Mouse (Mus musculus) c-Kit-negative CD71-positive TER-119-positive erythroid progenitor cells, embryonic 14.5 days (primary cell): ENCODE measurements around the gene Tmprss6.

Experiments
- DNase-seq: peaks from one replicate; pipeline ENCODE4 v3.0.0-alpha.2; 2013; ENCODE audit warnings: low read depth, low spot score

The Tmprss6 gene

DNA sequence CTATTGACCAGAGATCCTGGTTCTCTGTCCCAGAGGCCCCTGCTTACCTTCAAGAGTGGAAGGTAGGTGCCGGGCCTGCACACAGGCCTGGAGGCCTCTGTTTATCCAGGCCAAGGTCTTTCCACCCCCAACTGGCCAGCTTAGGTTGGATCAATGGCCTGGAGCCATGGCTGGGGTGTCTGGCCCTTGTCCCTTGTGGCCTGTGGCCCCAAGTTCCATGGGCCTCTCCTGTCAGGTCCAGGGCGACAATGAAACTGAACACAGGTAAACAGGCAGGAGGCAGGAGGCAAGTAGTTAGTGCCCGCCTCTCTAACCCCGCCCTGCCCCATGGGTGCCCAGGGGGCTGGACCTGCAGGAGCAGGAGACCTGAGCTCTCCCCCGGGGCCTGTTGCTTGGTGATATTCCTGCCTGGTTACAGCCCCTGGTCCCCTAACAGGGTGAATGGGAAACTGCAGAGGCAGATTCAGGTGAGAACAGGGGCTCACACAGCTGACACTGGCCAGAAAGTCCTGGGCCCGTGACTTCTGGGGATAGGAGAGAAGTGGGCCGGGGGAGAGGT, at the start of gene Tmprss6:
Tmprss6 (minus strand) TSS at position 256 of the 559 bp plus-strand sequence.
- DNase-seq: no peak

DNA sequence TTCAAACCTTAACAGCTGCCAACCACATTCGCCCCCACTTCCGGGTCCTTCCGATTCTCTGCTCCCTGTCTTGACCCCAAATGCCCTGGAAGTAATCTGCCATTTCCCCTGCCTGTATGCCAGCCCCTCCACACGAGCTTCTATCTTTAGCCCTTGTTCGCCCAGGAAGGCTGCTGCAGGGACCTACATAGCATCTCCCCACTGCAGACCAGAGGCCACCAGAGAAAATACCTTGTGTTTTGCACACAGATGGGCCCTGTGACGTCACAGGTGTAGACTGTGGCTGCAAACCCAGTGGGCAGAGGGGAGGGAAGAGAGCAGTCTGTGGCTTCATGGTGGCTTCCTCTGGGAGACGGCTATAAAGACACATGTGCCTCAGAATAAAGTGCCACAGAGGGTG, 49.8 kb upstream of the Tmprss6 start:
- no peak for DNase-seq

DNA sequence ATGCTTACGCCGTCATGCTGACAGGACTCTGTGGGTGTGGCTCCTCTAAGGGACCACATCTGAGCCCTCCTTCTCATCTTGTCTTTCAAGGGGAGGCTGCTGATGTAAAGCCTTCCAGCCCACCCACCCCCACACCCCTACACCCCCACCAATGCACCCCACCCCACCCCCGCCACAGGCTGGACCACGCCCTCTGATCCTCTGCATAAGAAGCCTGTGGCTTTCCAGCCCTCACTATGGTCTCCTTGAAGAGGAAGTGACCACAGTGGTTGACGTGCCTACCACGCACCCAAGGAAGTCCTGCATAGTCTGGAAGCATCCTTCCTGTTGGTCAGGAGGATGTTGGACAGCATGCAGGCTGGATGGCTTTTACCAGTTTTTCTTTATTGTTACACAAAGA, 47.3 kb upstream of the Tmprss6 start:
- no peak for DNase-seq

DNA sequence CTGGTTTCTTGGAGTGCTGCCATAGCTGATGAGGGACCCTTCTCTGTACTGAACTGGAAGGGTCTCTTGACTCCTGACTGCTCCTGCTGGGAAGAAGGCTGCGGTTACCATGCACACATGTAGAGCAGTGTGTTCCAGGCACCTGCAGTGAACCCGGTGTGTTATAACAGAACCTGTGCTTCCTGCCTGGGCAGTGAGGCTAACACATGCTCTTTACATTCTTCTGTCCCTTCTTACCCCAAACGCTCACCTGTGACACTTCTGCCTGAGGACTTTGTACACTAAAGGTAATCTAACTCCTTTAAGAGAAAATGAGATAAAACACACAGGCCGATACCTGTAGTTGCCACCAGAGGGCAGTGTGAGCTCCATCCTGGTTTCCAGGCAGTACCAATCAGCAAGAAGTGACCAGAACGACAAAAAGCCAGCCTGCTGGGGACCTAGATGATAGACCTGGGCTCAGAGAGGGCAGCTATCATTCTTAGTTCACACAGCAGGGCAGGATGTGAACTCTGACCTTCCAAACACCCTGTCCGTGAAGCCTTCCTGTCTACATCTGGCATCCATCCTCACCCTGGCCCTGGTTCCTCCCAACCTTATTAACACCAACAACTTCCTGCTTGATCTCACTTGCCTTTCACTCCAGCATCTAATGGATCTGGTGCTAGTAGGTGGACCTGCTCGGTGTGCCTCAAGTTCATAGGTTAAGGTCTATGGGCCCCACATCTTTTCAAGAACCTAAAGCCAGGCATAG, 46.1 kb upstream of the Tmprss6 start:
- DNase-seq: peak; percentile 42

DNA sequence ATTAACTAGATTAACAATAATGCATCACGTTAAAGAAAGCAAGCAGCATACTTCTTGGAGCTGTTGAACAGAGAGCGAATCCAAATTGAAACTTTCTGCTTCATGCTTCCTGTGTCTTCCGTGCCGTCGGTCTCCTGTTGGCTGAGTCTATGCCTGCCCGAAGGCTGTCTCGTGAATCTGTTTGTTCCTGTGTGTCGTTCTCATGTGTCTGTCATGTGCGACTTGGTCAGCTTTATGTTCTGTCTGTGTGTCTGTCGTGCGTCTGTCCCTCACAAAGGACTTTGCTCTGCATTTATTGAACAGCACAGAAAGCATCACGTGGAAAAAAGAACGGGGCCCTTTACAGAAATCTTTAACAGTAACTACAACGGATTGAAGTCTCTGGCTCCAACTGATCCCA, 44.6 kb upstream of the Tmprss6 start:
- no peak for DNase-seq

DNA sequence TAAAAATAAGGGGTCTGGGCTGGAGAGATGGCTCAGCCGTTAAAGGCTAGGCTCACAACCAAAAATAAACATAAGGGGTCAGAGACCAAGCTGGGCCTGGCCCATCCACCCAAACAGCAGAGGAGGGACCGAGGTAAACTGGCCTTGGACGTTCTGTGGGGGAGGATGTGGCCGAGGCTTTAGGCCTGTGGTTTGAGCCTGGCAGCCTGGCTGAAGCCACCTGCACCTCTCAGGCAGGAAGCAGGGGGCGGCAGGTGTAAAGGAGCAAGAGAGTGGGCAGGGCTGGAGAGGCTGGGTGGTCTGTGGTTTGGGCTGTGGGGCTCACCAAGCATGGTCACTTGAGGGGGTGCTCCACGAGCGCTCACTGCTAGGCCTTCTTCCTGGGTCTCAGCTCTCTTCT, 43.5 kb upstream of the Tmprss6 start:
- DNase-seq: no peak

DNA sequence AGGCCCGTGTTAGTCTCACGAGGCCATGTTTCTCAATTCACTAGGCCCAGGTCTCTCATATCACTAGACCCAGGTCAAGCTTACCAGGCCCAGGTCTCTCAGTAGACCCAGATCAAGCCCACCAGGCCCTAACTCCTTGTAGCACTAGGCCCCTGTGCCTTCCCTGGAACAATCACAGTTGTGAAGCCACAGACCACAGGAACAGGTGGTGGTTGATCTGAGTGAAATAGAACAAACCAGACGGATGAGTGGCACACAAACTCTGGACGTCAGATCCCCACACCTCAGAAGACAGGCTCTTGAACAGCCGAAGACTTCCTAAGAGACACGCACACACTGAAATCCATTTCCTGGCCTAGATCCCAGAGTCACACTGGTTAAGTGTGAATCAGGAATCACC, 42.3 kb upstream of the Tmprss6 start:
- DNase-seq: no peak

DNA sequence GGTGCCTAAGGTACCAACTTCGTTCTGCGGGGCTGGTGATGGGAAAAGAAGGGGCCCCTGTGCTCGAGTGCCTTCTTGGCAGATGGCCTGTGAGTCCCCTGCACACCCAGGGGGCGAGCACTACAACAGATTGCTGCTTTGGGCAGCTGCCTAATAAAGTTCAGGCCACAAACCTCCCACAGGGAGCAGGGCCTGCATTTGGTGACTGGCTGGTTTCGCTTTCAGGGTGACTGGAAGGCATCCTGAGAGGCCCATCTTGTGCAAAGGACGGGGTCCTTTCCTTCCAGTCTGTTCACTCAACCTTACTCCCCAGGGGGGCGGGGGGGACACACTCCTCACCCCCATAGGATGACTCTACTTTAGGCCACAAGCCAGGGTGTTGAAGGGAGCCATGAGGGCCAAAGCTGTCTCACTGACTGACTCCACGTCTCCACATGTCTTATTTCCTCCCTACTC, 41.7 kb upstream of the Tmprss6 start:
- DNase-seq: no peak

DNA sequence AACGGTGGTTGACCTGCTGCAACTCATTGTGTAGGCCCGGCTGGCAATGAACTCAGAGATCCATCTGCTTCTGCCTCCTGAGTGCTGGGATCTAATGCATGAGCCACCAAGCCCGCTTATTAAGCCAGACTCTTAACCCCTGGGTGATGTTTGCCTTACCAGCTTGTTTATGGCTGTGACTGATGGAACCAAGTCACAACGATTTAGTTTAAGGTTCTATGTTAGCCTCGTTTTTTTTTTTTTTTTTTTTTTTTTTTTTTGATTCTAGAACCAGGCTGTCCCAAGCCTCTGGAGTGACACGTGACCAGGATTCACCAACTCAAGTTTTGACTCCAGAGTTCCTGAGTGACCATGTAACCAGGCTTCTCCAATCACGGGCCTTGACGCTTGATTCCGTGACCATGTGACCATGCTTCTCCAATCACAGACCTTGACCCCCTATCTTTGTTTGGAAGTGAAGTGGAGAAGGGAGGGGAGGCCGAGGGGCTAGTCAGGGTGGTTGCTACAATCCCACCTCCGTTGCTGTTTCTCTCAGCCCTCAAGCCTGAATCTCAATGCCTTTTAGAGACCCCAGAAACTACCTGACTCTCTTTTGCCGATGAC, 41.0 kb upstream of the Tmprss6 start:
- no peak for DNase-seq

DNA sequence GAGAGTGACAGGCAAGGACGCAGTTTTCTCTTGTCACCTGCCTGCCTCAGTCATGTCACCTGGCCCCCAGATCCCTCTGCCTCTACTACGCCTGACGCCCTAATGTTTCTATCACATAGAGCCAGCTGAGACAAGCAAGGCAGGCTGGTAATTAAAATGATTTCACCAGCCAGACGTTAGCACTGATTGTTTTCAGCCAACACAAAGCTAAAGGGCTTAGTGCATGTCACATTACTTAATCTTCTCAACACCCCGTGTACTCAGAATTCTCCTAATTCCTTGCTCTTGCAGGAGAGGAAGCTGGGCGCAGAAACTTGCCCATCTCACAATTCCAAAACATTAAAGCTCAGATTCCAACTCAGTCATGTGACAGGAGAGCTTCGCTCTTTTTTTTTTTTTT, 40.0 kb upstream of the Tmprss6 start:
- no peak for DNase-seq

DNA sequence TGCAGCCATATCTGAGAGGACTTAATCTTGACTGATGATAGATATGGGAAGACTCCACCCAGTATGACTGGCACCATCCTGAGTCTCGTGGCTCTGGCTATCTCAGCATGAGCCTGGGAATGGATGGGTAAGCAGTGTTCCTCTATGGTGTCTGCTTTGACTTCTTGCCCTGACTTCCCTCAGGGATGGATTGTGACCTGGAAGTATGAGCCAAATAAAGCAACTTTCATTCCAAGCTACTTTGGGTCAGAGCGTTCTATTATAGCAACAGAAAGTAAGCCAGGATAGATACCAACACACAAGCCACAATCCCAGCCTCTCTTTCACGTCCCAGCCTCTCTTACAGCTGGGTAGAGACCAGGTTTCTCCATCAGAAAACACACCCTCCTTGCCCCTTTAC, 37.1 kb upstream of the Tmprss6 start:
- DNase-seq: no peak

DNA sequence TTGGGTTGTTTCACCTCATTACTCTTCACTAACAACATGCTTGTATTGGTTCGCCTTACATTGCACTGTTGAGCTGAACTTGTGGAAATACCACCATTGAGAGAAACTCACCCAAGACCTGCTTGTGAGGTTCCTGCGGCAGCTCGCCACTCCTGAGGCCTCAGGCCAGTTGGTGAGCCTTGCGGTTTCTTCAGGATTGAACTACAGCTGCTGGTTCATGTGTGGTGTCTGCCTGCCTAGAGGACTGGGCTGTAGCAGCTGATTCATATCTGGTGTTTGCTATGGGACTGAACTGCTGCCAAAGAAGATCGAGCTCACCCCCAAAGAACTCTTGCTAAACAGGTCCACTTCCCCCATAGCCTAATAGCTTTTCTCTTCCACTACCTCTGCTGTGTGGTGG, 36.4 kb upstream of the Tmprss6 start:
- no peak for DNase-seq

DNA sequence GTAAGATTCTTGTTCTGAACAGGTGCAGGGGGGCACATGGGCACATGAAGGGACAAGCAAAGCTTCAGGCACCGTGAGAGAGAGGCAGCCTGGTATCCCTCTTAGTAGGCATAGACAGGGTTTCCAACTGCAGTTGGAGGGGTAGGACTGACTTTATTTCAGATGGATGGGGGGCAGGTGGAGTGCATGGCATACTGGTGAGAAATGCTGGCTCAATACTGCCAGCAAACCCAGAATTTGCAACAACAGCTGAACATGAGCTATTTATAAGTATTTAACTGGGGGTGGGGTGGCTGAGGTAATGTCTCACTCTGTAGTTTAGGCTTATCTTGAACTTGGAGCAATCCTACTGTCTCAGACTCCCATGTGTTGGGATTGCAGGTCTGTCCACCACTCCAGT, 35.6 kb upstream of the Tmprss6 start:
- no peak for DNase-seq

DNA sequence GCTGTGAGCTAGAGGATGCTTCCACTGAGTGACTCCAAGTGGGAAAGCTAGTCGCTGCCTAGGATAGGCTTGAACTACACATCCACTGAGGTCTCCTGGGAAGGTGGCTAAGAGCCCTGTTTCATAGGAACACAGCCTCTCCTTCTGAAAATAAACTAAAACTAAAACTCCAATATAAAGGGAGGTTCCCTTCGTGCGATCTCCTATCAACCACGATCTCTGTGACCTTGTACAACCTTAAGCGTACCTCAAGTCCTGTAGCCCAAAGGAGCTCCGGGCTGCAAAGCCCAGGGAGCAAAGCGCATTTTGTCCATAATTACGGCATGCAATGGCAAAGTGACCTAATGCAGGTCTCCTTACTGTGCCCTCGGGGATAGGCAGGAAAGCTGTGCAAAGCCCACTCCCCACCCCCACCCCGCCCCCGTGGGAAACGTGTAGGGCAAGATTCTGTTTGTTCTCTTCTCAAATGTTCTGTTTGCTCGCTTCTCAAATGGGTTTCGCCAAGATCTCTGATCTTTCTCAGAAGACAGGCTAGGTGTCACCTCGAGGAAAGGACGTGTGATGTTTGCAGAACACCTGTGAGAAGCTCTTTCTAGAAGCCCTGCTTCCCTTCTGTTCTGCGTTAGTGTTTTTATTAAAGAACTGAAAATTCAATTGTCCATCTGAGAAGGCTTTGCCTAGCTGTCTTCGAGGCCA, 34.2 kb upstream of the Tmprss6 start:
- no peak for DNase-seq

DNA sequence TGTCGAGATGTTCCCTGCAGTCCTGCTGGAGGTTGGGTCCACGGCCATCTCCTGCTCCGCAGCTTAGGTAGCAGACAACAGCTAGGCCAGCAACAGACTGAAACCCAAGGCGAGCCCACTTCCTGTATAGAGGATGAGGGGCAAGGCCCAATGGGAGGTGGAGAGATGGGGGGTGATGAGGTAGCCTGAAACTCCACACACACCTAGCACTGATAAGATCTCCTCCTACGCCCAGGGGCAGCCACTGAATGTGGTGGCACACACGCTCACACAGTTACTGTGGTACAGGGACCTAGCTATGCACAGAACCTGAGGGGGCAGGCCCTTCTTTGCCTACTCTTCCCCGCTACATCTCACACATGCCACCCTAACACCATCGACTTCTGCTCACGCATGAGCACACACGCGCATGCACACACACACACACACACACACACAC, 26.6 kb upstream of the Tmprss6 start, which contains the start of gene Il2rb:
Il2rb (minus strand) TSS at position 304 of the 439 bp plus-strand sequence.
- no peak for DNase-seq

DNA sequence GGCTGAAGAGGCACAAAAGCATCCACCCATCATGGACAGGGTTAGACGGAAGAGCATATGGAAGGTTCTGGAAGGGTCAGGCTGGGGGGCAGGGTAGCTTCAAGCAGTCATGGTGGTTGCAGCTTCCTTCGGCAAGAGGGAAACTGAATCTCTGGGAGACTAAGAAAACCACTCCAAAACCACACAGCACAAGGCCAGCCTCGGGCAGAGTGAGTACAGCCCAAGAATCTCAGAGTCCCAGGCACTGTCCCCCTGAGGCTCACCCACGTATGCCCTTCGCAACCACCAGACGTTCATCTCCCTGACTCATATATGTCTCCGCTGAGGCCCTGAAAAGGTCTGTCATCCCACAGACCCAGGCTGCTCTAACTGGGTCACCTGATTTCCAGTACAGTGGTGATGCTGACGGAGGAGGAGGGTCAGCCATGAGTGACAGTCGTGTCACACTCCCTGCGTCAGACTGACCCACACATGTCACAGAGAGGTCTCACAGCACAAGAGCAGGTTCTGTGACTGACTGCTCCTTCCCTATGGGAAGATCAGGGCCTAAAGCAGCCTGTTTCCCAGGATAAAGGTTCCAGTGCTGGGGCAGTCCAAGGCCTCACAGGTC, 25.1 kb upstream of the Tmprss6 start:
- no peak for DNase-seq

DNA sequence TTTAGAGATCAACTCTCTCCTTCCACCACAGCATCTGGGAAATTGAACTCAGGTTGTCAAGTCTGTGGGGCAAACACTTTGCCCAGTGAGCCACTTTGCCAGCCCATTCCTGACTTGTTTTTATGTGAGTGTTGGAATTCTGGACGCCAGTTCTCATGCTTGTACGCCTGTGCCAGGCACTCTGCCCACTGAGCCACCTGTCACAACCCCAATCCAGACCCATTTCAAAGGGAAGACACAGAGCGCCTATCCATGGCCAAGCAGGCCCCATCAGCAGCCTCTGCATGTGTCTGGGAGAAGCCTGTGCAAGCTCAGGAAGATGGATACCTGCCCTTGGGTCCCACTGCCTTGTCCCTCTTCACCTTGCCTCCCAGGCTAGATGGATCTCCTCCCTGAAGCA, 22.9 kb upstream of the Tmprss6 start:
- DNase-seq: no peak

DNA sequence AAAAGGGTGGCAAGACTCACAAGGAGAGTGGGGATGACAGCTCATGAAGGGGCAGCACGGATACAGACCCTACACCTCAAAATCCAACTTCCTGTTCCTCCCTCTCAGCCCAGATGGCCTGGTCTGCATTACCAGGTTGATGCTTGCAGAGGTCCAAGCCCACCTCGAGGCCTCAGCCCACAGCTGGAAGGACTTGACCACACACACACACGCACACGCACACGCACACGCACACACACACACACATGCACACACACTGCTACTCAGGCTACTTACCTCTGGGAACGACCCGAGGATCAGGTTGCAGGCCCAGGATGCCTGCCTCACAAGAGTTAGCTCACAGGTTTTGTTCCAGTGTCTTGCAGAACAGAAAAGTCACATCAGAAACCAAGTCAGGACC, 21.5 kb upstream of the Tmprss6 start:
- DNase-seq: no peak

DNA sequence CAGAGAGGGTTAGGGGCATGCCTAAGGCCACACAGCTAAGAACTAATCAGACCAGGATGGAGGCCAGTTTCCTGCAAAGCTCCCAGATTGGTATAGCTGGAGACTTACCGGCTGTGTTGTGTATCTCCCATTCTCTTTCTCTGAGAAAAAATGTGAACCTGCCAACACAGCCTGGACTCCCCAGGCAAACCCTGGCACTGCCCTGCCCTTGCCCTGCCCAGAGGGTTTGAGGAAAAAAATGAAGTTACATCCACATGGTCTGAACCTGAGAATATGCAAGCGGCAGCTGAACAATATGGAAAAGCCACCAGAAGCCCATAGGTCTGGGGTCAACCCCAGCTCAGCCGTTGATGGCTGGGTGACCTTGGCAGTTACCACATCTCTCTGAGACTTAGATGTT, 20.8 kb upstream of the Tmprss6 start:
- no peak for DNase-seq

DNA sequence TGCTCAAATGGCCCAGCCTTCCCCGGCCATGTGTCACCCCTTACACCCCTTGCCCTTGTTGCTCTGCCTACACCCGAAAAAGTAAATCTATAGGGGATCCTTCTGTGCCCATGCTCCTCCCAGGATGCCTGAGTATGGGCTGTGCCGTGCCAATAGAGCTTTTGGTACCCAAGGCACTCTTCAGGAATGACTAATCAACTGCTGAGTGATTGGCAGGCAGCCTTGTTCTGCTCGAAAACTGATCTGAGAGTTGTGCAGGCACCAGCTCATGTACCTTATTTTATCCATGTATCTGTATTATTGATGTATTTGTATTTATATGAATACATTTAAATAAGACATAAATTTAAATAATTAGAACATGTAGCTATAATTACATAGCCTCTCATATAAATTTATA, 18.6 kb upstream of the Tmprss6 start:
- no peak for DNase-seq

DNA sequence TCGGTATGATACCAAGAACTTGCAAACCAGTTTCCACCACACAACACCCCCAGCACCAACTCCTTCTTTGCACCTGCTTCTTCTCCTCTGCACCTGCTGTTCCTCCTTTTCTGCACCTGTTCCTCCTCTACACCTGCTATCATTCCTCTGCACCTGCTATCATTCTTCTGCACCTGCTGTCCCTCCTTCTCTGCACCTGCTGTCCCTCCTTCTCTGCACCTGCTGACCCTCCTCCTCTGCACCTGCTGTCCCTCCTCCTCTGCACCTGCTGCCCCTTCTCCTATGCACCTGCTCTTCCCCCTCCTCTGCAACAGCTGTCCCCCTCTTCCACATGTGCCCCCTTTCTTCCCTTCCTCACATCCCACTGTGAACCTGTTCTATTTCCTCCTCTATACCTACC, 18.1 kb upstream of the Tmprss6 start:
- DNase-seq: no peak

DNA sequence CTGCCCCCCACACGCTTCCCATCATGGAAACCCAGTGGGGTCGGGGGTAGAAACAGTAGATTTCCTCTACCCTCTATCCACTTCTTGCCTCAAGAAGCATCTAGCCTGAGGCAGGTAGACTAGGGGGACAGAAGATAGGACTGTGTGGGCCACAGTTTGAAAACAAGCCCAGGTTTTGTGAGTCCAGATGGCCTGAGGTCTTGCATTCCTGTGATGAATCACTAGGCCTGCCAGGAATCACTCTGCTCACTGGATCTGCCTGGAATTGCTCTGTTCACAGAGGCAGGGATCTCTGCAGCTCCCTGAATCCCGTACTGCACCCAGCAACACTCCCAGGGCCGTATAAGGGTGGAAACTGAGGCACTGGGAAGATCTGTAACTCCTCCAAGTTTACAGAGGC, 14.9 kb upstream of the Tmprss6 start:
- no peak for DNase-seq
